Mouse (Mus musculus) layer of hippocampus, postnatal 14 days (tissue): ENCODE data around the gene Caskin1. TPM values are rescaled to one million over a fixed set of nuclear protein-coding genes. Genes with fewer than 3 reads are reported as not detected.
A peak's percentile ranks its signal among the peaks of the same experiment; 100 is the strongest.

Experiments used
- DNase-seq, 2 experiments: peaks; one replicate each; pipeline ENCODE4 v3.0.0; 2021 to 2022; ENCODE audit warnings: low spot score in 2 of 2, mixed read lengths in 1 of 2
- total RNA-seq, 2 experiments: library from RNA; stranded (reverse); gene quantifications; 2 replicates each; pipeline ENCODE4 v1.2.3; 2021

The Caskin1 gene
- total RNA-seq, 2 experiments from 2014 or later, result 155 to 161 TPM

DNA sequence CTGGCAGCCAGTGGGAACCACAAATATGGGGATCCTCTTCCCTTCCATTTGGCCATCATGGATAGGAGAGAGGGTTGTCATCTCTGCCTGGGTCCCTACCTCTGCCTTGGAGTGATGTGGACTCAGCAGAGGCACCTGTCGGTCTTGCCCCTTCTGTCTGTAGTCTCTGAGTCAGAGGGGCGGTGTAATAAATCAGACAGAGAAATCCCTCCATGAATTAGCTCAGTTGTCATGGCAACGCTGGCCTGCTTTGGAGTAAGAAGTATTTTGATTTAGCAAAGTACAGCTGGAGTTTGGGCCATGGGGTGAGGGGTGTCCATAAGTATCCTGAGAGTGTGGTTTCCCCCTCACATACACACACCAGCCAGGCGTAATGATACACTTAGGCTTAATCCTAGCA, 2.0 kb downstream of the Caskin1 start:
- DNase-seq, result no peak

DNA sequence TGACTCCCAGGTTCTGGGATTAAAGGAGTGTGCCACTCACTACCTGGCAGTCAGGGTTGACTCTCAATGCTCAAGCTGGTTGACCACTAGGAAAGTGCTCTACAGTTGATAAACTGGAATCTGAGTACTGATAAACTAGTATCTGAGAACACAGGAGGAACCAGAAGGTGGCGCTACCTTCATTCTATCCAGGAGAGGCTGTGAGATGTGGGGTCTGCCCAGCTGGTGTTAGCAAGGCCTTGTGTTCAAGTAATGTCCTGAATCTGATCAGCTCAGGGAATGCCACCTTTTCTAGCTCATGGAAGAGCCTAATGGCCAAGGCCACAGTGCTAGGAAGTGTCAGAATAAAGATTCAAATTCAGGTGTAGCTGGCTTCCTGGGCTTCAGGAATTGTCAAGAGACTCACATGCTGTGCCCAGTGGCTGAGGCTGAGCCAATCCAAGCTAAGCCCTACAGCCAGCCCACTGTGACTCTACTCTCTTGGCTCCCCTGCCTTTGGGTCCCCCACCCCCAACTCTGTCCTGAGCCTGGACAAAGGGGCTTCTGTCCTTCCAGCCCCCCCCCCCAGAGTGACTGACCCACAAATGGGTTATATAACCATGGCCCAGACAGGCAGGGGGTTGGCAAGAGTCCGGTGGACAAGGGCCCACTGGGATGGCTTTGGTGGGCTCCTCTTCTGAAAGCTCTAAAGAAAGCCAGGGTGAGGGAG, 6.4 kb downstream of the Caskin1 start:
- DNase-seq, result peak in 1 of 2 experiments; percentile 77

DNA sequence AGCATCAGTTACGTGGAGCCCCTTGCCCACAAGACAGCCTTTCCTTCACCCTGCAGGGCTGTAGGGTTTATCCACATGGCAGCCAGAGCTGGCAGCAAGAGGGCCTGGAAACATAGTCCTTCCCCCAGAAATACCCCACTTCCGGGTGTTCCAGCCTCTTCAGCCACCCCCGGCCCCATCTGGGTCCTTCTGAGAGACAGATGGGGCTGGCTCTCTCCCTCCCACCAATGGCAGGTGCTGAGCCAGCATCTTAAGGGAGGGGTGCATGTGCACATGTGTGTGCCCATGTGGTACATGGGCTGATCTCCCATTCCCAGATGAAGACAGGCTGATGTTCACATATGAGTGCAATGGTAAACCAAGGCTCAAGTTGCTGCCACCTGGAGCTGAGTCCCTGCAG, 7.0 kb downstream of the Caskin1 start:
- DNase-seq, result peak in 1 of 2 experiments; percentile 77

DNA sequence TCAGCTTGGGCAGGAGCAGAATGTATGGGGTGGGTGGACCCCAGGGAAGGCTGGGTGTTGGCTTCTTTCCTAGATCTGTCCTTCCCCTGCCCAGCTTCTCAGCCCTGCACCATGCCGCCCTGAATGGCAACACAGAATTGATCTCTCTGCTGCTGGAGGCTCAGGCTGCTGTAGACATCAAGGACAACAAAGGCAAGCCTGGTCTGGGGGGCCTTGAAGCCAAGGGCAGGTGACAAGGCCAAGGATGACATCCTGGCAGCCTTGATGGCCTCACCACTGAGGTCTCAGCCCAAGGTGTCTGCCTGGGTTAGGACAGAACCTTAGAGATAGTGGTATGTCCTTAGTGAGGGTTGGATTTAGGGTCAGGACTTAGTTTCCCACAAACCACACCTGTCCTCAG, 7.6 kb downstream of the Caskin1 start:
- no peak for DNase-seq

DNA sequence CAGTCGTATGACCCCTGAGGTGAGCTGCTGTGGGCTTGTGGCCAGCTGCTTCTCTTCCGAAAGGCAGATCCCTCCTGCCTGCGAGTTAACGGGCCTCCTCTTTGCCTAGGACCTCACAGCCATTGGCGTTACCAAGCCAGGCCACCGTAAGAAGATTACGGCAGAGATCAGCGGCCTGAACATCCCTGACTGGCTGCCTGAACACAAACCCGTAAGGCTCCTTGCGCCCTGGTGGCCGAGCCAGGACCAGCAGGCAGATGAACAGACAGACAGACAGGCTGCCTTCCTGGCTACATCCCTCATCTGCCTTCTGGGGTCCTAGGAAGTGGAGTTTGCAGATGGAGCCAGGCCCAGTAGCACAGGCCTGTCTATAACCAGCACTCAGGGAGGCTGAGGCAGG, 13.8 kb downstream of the Caskin1 start:
- no peak for DNase-seq

GRCm38 (mm10) chr17:24504085-24504484, 15.7 kb downstream of the Caskin1 start:
- no peak for DNase-seq

GRCm38 (mm10) chr17:24505286-24505955, 17.0 kb downstream of the Caskin1 start:
- no peak for DNase-seq

DNA sequence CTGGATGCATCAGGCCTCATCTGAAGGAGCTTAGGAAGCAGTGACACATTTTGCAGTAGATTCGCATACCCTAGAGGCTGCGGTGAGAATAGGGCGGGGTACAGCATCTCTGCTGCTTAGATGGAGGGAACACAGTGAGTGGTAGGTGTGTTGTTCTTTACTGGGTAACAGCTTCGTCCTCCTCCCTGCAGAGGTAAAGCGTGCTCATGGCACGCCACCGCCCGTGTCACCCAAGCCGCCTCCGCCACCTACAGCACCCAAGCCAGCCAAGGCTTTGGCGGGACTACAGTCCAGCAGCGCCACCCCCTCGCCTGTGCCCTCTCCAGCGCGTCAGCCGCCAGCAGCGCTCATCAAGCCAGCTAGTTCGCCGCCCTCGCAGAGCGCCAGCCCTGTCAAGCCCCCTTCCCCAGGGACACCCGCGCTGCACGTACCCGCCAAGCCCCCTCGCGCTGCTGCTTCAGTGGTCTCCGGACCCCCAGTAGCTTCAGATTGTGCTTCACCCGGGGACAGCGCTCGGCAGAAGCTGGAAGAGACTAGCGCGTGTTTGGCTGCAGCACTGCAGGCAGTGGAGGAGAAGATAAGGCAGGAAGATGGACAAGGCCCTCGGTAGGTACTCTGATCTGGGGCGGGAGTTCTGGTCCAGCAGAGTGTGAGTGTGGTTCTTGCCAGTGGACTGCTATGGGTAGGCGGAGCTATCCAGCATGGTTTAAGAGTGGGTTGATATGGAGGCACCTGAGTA, 18.1 kb downstream of the Caskin1 start:
- no peak for DNase-seq

GRCm38 (mm10) chr17:24507129-24507664, 18.8 kb downstream of the Caskin1 start:
- no peak for DNase-seq

- no peak for DNase-seq
Observed at GRCm38 (mm10) chr17:24507806-24508460, 19.5 kb downstream of the Caskin1 start.

DNA sequence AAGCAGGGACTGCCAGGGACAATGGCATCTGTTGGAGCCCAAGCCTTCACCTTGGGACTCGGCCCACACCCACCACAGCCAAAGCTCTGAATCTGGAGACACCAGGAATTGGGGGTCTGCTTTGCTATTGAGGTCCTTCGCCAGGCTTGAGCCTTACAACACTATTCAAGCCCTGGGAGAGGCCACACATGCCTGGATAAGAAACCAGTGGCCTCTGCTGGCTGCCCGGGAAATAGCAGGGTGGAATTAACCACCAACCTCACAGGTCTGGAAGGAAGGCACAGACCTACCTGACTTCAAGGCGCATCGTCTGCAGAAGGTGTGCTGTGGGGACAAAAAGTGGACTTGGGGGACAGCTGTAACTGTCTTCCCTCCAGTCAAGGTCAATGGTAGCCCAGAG, 25.2 kb downstream of the Caskin1 start:
- DNase-seq, result peak in 1 of 2 experiments; percentile 79

GRCm38 (mm10) chr17:24514270-24515257, 26.2 kb downstream of the Caskin1 start:
- no peak for DNase-seq

DNA sequence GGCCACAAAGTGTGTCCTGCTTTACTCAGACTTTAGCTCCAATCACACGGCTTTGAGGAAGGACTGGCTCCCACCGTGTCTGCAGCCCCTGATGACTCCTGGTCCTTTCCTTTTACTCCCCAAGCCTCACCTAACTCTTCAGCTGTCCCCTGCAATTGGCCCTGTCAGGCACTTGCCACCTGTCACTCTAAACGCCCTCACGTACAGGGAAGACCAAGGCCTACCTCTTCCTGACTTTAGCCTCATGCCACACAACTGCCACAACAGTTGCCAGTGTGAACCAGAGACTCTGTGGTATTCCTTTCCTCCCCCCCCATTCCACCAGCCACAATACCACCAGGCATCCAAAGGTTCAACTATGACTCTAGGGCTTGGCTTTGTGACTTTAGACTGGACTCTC, 32.0 kb downstream of the Caskin1 start:
- DNase-seq, result no peak

GRCm38 (mm10) chr17:24524734-24525133, 36.3 kb downstream of the Caskin1 start:
- no peak for DNase-seq

DNA sequence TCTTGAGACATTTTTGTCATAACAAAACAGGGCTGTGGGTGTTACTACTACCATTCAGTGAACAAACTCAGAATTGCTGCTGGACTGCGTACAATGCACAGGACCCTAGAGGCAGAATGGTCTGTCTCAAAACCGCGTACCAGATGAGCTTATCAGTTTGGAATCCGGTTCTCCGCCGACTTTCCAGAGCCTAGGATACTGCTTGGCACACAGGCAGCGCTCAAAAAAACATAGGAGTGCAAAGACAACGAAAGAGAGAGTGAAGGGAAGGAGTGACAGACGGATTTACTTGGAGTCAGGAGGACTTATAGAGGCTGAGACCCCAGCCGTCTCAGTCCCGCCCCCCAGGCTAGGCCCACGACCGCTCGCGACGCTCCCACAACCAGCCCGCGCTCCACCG, 38.9 kb downstream of the Caskin1 start:
- no peak for DNase-seq

- peak; percentile 87 to 99 for DNase-seq
Observed at GRCm38 (mm10) chr17:24527723-24528559, 39.5 kb downstream of the Caskin1 start, which contains the start of gene Traf7. Traf7 (minus strand) TSS chr17:24527938.

DNA sequence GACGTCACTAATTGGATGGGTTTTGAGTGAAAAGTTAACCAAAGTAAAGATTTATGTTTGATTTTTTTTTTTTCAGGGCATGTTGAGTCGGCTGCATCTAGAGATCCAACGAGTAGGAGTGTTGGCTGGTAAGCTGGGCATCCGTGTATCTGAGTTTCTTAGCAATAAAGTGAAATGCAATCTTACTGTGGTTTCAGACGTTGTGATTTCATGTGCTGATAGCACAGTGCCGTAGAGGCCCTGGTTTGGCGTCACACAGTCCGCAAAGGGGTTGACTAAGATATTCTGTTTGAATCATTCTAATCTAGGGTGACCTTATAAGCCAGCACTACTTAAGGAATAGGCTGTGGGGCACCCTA, 40.1 kb downstream of the Caskin1 start:
- no peak for DNase-seq

- peak in 1 of 2 experiments; percentile 67 for DNase-seq
Observed at GRCm38 (mm10) chr17:24529007-24529451, 40.6 kb downstream of the Caskin1 start.

GRCm38 (mm10) chr17:24529883-24530282, 41.5 kb downstream of the Caskin1 start:
- DNase-seq, result no peak
